Mouse (Mus musculus) cerebellum, adult 2 months (tissue): ENCODE measurements around the gene Dnajb2.

Experiments used
- CTCF ChIP-seq: fragments of 200-500 bp; IDR thresholded peaks from 2 replicates; pipeline ENCODE4 v1.5.1; 2011; ENCODE audit warnings: low read depth, mild to moderate bottlenecking, control low read depth, low read length, moderate library complexity, borderline replicate concordance; ENCODE audit not compliant: insufficient read depth
- POLR2A ChIP-seq: fragments of 200-500 bp; IDR thresholded peaks from 2 replicates; pipeline ENCODE4 v1.6.1; 2011; ENCODE audit warnings: low read length, control low read depth, borderline replicate concordance; ENCODE audit not compliant: insufficient read depth

DNA sequence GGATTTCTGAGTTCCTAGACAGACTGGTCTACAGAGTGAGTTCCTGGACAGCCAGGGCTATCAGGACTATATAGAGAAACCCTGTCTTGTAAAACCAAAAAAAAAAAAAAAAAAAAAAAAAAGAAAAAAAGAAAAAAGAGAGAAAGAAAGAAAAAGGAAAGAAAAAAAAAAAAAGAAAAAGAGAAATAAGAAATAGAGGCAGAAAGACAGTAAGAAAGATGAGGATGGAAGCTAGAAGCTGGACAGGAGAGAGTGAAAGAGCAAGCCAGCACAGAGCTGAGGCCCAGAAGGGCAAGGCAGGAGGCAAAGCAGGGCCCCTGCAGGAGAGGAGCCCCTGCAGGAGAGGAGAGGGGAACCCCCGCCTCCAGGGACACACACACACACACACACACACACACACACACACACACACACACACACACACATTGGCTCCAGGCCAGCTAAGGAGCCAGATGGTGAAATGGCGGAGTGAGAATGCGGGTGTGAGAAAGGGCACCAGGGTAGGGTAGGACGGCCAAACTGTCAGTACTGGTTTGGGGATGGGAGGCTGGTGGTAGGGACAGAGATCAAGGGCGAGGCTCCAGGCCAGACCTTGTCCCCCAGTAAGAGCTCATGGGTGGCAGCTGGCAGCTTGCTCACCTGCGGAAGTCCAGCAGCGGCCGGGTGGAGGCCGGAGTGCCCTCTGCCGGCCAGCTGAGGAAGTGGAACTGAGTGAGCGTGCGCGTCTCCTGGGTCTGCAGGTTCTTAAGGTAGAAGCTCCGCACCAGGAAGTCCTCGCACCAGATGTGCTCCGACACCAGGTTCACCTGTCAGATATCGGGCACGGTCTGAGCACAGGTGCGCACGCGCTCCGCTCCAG lies 15.1 kb downstream of the Dnajb2 start:
- TF ChIP-seq CTCF (peak; percentile 82), POLR2A (0 out of 2 replicates have a peak, but pooled peaks have one; percentile 30)
